Mouse (Mus musculus): Measurements from ENCODE around the gene Sorbs1. TPM values are rescaled to one million over a fixed set of nuclear protein-coding genes. Genes with fewer than 3 reads are reported as not detected.

The Sorbs1 gene
- polyA plus RNA-seq, 1 experiment from 2014 or later = 84.1 TPM

DNA sequence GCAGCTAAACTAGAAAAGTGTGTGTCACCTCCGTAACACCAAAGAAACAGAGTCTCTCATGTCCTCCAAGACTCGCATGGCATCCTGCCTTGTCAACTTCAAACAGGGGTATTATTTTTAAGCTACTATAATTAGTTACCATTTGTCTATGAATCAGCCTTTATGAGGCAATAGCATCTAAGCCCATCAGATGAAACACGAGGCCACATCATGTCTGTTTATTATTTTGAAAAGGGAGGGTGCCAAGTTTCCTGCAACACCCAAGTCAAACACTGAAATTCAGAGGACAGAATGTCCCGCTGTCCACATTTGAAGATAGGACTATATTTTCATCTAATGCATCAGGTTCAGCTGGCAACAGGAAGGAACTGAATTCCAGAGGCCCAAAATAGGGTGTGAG, 81.6 kb downstream of the Sorbs1 start:
- Histone ChIP-seq H3K4me3 (no peak overlapping the region), H3K4me2 (no peak overlapping the region), H3K4me1 (peaks cover 43% of the 10 kb centered on the region), H3K36me3 (ENCODE audit: poor library complexity, severe bottlenecking) (no peaks in the 10 kb centered on the region), H3K27me3 (no peaks in the 10 kb centered on the region), H3K27ac (no peak overlapping the region), H3K9me3 (replicated peaks) (no peaks in the 10 kb centered on the region), H3K9ac (no peak overlapping the region)
- no peak for ATAC-seq
- WGBS = 82% methylated on average over 4 of the region's 4 CpGs

DNA sequence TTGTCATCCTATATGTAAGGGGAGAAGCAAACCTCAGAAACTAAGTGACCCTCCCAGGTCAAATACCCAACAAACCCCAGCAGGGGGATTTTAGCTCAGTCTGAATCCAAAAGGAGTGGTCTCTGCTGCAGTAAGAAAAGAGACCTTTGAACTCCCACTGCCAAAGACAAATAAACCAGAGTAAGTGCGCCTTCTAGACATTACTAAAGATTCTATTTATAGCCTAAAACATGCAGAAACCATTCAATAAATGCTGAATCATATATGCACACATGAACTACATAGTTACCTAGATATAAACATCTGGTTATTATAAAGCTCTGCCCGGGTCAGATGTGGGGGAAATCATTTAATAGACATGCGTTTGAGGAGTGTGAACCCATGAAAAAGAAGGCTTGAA, 84.0 kb downstream of the Sorbs1 start:
- Histone ChIP-seq H3K27ac (no peak overlapping the region), H3K4me1 (peaks cover 41% of the 10 kb centered on the region), H3K27me3 (no peaks in the 10 kb centered on the region), H3K4me2 (no peak overlapping the region), H3K4me3 (no peak overlapping the region), H3K9me3 (replicated peaks) (no peaks in the 10 kb centered on the region), H3K36me3 (ENCODE audit: poor library complexity, severe bottlenecking) (no peaks in the 10 kb centered on the region), H3K9ac (no peak overlapping the region)
- 86% methylated on average over 3 of the region's 3 CpGs for WGBS
- no peak for ATAC-seq

DNA sequence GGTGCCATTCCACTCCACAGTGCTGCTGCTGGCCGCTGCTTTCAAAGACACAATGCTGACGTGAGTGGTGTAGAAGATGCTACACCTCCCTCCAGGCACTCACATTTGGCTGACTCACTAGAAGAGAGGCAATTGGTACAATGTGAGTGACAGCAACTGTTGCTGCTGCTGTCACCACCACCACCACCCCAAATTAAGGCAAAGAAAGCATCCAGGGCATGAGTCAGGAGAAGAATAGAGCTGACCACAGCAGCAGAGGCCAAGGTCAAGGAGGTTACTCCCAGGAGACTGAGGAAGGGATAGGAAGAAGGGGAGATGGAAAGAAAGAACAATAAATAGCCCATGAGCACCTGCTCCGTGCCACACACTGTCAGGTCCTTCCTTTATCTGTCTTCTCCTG, 84.4 kb downstream of the Sorbs1 start:
- H3K27ac ChIP-seq = no peak overlapping the region
- no peak overlapping the region for H3K9ac ChIP-seq
- H3K36me3 ChIP-seq (ENCODE audit: poor library complexity, severe bottlenecking) = no peaks in the 10 kb centered on the region
- H3K9me3 ChIP-seq (replicated peaks) = no peaks in the 10 kb centered on the region
- H3K4me2 ChIP-seq = no peak overlapping the region
- no peak for ATAC-seq
- no peaks in the 10 kb centered on the region for H3K27me3 ChIP-seq
- H3K4me3 ChIP-seq = no peak overlapping the region
- WGBS = 80% methylated on average over 3 of the region's 3 CpGs
- peaks cover 37% of the 10 kb centered on the region for H3K4me1 ChIP-seq

DNA sequence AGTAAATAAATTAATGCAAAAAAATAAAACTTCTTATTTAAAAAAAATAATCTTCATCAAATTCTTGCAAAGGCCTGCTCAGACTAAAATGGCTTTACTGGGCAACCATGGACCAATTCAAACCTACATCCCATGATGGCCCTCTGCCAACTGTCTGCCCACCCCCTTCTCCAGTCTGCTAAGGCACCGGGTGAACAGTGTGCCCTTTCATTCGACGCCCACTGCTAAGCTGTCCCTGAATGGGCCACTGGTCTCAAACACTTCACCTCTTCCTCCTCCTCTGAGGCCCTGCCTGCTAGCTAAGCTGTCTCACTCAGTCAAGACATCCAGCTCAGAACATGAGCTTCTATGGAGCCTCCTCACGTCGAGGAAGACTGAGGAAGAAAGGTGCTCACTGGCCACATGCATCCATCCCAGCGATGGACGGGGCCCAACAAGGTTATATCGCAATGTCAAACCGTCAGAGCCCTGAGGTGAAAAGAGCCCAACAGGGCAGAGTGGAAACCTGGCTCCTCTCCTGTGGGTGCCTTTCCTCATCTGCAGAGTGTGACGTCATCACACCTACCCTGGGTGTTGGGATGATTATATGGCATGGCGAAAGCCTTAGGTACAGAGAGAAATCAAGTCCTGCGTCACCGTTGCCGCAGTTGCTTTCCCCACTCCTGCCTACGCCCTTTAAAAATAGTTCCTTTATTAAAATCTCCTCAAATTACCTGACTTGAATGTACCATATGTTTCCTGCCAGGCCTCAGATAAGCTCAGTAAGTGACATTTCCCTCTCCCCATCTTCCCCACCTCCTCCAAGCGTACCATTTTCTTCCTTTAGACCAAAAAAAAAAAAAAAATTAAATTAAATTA, 87.2 kb downstream of the Sorbs1 start:
- Histone ChIP-seq H3K4me3 (no peak overlapping the region), H3K4me1 (peaks cover 13% of the 10 kb centered on the region), H3K27me3 (no peaks in the 10 kb centered on the region), H3K9ac (no peak overlapping the region), H3K36me3 (ENCODE audit: poor library complexity, severe bottlenecking) (no peaks in the 10 kb centered on the region), H3K9me3 (replicated peaks) (no peaks in the 10 kb centered on the region), H3K4me2 (no peak overlapping the region), H3K27ac (peak overlapping the region; percentile 42)
- WGBS = 77% methylated on average over 16 of the region's 16 CpGs
- peak; percentile 80 for ATAC-seq

DNA sequence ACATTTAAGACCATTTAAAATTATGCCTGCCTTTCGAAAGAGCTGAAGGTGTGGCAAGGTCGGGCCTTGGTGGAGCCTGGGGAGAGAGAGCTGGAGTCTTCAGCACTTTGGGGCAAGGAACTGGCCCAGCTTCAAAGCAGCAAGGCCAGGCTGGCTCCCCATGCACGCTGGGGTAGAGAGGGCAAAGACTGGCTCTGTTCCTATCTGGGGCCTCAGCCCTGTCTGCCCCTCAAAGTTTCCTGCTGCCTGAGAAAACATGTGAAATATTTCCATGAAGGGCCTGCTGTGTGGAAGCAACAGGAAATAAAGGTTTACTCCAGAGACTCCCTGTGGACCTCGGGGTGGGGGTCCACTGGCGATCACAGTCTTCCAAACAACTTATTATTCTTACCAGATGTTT, 88.3 kb downstream of the Sorbs1 start:
- Histone ChIP-seq H3K4me3 (no peak overlapping the region), H3K4me1 (peaks cover 16% of the 10 kb centered on the region), H3K4me2 (no peak overlapping the region), H3K27me3 (no peaks in the 10 kb centered on the region), H3K27ac (no peak overlapping the region), H3K9me3 (replicated peaks) (no peaks in the 10 kb centered on the region), H3K9ac (no peak overlapping the region), H3K36me3 (ENCODE audit: poor library complexity, severe bottlenecking) (no peaks in the 10 kb centered on the region)
- no peak for ATAC-seq
- 75% methylated on average over 5 of the region's 5 CpGs for WGBS

DNA sequence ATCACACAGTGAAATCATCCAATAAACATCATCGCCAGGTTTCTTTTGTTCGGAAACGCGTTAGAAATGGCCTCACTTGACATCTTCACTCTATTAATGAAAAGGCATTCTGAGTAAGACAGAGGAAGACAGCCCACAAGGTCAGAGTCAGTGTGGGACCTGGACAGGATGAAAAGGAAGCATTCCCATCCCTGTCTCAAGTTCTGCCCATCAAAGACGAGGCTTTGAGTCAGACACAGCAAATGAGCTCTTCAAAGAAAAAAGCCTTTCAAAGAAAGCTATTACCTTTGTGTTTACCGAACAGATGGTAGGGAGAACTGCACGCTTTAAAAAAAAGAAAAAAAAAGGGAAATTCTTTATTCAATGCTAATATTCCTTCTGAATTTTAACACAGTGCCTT, 92.5 kb downstream of the Sorbs1 start:
- peak overlapping the region; percentile 46 for H3K27ac ChIP-seq
- H3K36me3 ChIP-seq (ENCODE audit: poor library complexity, severe bottlenecking) = no peaks in the 10 kb centered on the region
- H3K9me3 ChIP-seq (replicated peaks) = no peaks in the 10 kb centered on the region
- H3K4me3 ChIP-seq = no peak overlapping the region
- H3K4me1 ChIP-seq = peaks cover 10% of the 10 kb centered on the region
- H3K27me3 ChIP-seq = no peaks in the 10 kb centered on the region
- H3K9ac ChIP-seq = no peak overlapping the region
- no peak overlapping the region for H3K4me2 ChIP-seq
- WGBS = 45% methylated on average over 7 of the region's 7 CpGs
- peak; percentile 50; the same call in 1 of the 2 replicates for ATAC-seq

DNA sequence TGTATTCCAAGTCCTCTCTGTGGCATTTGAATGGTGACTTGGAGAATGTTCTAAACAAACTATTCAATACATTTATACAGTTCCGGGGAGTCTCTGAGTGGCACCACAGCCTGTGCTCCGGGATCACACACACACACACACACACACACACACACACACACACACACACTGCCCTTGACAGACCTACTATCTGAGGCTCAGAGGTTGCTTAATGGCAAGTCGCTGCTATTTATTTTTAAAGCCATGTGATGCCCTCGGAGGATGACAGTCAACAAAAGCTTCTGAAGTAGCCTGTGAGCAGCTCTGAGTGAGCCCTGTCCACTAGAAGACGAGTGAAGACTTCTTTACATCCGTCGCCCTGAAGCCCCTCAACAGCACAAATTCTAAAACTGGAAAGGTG, 94.3 kb downstream of the Sorbs1 start:
- Histone ChIP-seq H3K9me3 (replicated peaks) (no peaks in the 10 kb centered on the region), H3K27me3 (no peaks in the 10 kb centered on the region), H3K4me1 (0 out of 2 replicates have a peak, but pooled peaks cover 8% of the 10 kb centered on the region), H3K36me3 (ENCODE audit: poor library complexity, severe bottlenecking) (no peaks in the 10 kb centered on the region), H3K4me3 (no peak overlapping the region), H3K9ac (no peak overlapping the region), H3K27ac (no peak overlapping the region), H3K4me2 (no peak overlapping the region)
- WGBS = 80% methylated on average over 7 of the region's 7 CpGs
- no peak for ATAC-seq

DNA sequence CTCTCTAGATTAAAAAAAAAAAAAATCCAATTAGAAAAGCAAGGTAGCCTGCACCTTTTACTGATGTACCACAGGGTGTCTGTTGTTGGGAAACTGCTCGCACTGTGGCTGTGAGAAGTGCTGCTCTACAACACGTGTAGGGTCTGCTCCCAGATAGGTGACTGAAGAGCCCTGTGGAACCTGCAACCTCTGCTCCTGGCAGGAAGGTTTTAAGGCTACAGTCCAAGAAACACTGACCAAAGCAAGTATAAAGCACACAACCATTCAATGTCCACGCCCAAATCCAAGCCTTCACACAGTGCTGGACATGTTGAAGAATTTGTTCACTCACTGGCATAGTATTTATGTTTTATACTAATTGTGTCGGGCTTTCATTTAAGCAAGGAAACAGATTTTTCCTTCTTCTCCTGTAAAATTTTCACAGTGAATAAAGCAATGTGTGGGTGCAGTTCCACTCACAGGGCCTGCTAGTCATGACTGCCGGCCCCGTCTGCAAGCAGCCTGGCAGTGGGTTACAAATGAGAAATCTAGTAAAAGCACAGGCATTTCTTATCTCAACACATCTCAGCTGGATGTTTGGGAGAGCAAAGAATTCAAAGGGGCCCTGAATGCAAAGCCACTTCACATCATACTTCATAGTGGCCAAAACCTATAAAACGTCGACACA, 96.3 kb downstream of the Sorbs1 start:
- no peak overlapping the region for H3K9ac ChIP-seq
- peak overlapping the region; percentile 2; the same call in 1 of the 2 replicates for H3K27ac ChIP-seq
- no peaks in the 10 kb centered on the region for H3K36me3 ChIP-seq (ENCODE audit: poor library complexity, severe bottlenecking)
- no peaks in the 10 kb centered on the region for H3K27me3 ChIP-seq
- H3K9me3 ChIP-seq (replicated peaks) = no peaks in the 10 kb centered on the region
- H3K4me1 ChIP-seq = 0 out of 2 replicates have a peak, but pooled peaks cover 8% of the 10 kb centered on the region
- WGBS = 78% methylated on average over 8 of the region's 8 CpGs
- no peak overlapping the region for H3K4me2 ChIP-seq
- no peak for ATAC-seq
- H3K4me3 ChIP-seq = no peak overlapping the region

DNA sequence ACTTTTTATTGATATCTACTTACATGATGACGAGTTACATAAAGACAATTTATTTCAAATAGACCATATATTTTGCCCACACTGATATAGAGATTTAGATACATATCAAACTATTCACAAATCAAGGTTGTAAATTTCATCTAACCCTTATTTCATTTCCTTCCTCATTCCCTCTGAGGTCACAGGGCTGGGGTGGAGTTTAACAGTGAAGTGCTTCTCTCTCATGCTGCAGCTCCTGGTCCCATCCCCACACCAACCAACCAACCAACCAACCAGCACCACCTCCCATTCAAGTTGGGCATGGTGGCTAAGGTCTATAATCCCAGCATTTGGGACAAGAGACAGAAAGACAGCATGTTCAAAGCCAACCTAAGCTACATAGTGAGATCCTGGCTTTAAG, 97.9 kb downstream of the Sorbs1 start:
- WGBS = 94% methylated on average over 1 of the region's 1 CpGs

DNA sequence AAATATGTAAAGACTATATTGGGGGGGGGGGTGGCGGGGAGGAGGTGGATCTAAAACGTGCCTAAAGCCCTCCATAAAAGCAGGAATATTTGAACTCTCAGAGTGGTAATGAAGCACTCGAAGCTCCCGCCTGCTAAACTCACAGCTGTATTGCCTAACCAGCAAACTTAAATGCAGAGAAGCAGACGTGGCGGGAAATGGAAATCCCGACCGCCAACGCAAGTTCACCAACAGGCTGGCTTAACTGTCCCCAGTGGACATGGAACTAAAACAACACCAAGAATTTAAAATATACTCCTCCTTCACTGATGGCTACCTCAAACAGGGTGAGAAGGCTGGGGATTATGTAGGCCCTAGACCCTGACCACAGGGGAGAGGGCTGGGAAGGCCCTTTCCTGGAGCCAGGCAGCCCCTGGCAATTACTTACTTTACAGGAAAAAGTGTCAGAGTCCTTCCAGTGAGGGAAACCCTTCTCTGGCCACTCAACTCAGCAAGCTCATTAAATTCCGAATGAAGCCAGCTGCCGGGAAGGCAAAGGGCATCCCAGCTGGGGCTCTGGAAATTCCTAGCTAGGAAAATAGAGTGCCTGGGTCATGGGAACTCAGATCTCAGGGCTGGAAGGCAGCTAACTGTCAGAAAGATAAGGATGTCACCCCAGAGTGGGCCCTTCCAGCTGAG, 98.6 kb downstream of the Sorbs1 start:
- 76% methylated on average over 11 of the region's 11 CpGs for WGBS
- Histone ChIP-seq H3K9ac (no peak overlapping the region), H3K36me3 (ENCODE audit: poor library complexity, severe bottlenecking) (no peaks in the 10 kb centered on the region), H3K4me1 (peaks cover 27% of the 10 kb centered on the region), H3K27me3 (no peaks in the 10 kb centered on the region), H3K27ac (no peak overlapping the region), H3K9me3 (replicated peaks) (no peaks in the 10 kb centered on the region), H3K4me2 (no peak overlapping the region), H3K4me3 (no peak overlapping the region)
- ATAC-seq = no peak; the same call in 1 of the 2 replicates

More for the DNA sequence above, 97.9 kb downstream of the Sorbs1 start:
- H3K9me3 ChIP-seq (replicated peaks) = no peaks in the 10 kb centered on the region
- peaks cover 22% of the 10 kb centered on the region for H3K4me1 ChIP-seq
- no peaks in the 10 kb centered on the region for H3K36me3 ChIP-seq (ENCODE audit: poor library complexity, severe bottlenecking)
- no peak overlapping the region for H3K27ac ChIP-seq
- H3K9ac ChIP-seq = no peak overlapping the region
- H3K27me3 ChIP-seq = no peaks in the 10 kb centered on the region
- H3K4me3 ChIP-seq = no peak overlapping the region
- no peak overlapping the region for H3K4me2 ChIP-seq
- ATAC-seq = no peak

DNA sequence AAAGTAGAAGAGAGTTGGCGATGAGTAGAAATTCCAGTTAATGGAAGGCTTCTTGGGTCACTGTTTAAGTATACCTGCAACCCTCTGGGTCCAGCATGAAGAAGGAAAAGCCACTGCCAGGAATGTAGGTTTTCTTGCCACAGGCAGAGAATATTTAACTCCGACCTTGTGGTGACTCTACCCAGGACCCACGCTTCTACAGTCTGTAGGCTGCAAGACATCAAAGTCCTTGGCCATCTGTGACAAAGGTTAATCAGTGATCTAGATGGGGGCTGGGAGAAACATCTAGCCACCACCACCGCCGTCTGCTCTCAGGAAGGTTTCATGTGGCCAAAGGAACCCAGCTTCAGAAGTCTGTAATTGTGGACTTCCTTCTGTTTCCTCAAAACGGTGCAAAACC, 99.2 kb downstream of the Sorbs1 start:
- H3K4me1 ChIP-seq = peaks cover 32% of the 10 kb centered on the region
- no peaks in the 10 kb centered on the region for H3K36me3 ChIP-seq (ENCODE audit: poor library complexity, severe bottlenecking)
- no peaks in the 10 kb centered on the region for H3K9me3 ChIP-seq (replicated peaks)
- WGBS = 91% methylated on average over 6 of the region's 6 CpGs
- no peak overlapping the region for H3K27ac ChIP-seq
- H3K9ac ChIP-seq = no peak overlapping the region
- ATAC-seq = no peak
- no peaks in the 10 kb centered on the region for H3K27me3 ChIP-seq
- H3K4me3 ChIP-seq = no peak overlapping the region
- H3K4me2 ChIP-seq = no peak overlapping the region

DNA sequence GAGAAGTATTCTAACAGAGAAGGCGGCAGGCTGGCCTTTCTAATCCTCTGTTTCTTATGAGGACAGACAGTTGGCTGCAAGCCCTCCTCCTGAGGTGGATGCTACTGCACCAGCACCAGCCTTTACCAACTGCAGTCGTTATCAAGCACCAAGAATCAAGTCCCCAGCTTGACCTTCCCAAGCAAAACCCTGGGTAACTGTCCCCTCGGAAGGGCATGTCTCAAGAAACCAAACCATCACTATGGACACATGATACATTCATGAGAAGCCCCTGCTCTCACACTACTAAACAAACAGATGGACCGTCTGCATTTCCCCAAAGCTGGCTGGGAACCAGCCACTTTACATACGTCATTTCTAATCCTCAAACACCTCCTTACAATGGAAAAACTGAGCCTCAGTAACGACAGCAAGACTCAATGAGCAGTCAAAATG, 102.2 kb downstream of the Sorbs1 start:
- 39% methylated on average over 6 of the region's 6 CpGs for WGBS
- H3K4me1 ChIP-seq = peaks cover 32% of the 10 kb centered on the region

More for the DNA sequence above, 102.2 kb downstream of the Sorbs1 start:
- Histone ChIP-seq H3K9me3 (replicated peaks) (no peaks in the 10 kb centered on the region), H3K36me3 (ENCODE audit: poor library complexity, severe bottlenecking) (no peaks in the 10 kb centered on the region), H3K27me3 (no peaks in the 10 kb centered on the region), H3K4me2 (no peak overlapping the region), H3K9ac (no peak overlapping the region), H3K4me3 (no peak overlapping the region), H3K27ac (peak overlapping the region; percentile 80)
- peak; percentile 80 for ATAC-seq
